Comparison of ENCODE assay signal across 22 mouse cellular contexts in genomic region chr2:92514961-92515360, GRCm38 (mm10). TPM values are rescaled to one million over a fixed set of nuclear protein-coding genes. Genes with fewer than 3 reads are reported as not detected.
DNase-seq lines count a peak whose midpoint lies in the region; ATAC-seq and TF ChIP-seq lines count a peak whose summit lies in the region.
"Had no signal": no experiment of that assay in that cellular context is flagged by ENCODE, and none has a peak within 500 bp of the region (broad histone marks: within the 10 kb centered on the region; RNA-seq: fewer than 3 reads in every experiment).

No protein-coding gene starts in this region.

- 60% methylated on average over 6 of the region's 6 CpGs for WGBS in forebrain, embryonic 10.5 days
- 60% methylated on average over 6 of the region's 6 CpGs for WGBS in forebrain, embryonic 13.5 days
- WGBS in kidney, postnatal 0 days: 28% methylated on average over 6 of the region's 6 CpGs
- WGBS in kidney, embryonic 16.5 days: 29% methylated on average over 6 of the region's 6 CpGs
- 58% methylated on average over 6 of the region's 6 CpGs for WGBS in neural tube, embryonic 15.5 days

- H3K27ac ChIP-seq in forebrain, embryonic 10.5 days: no peak overlapping the region
- H3K27ac ChIP-seq in forebrain, embryonic 13.5 days: no peak overlapping the region
- no peak overlapping the region for H3K27ac ChIP-seq in kidney, postnatal 0 days
- no peak overlapping the region for H3K27ac ChIP-seq in kidney, embryonic 16.5 days (ENCODE audit: low read length)
- H3K27ac ChIP-seq in neural tube, embryonic 15.5 days (replicated peaks): no peak overlapping the region
- H3K27ac ChIP-seq: embryonic facial prominence, embryonic 13.5 days; heart, adult 2 months; heart, embryonic 13.5 days; hindbrain, embryonic 12.5 days; hindbrain, postnatal 0 days had no signal

- no peak for TF ChIP-seq CTCF in kidney, postnatal 0 days (IDR thresholded peaks at IDR 0.05; ENCODE audit: low read depth)

- no peak overlapping the region for H3K9ac ChIP-seq in forebrain, embryonic 13.5 days
- no peak overlapping the region for H3K9ac ChIP-seq in kidney, postnatal 0 days (ENCODE audit: low read depth, low read length)
- H3K9ac ChIP-seq in kidney, embryonic 16.5 days (replicated peaks; ENCODE audit: low read length): no peak overlapping the region
- no peak overlapping the region for H3K9ac ChIP-seq in neural tube, embryonic 15.5 days (replicated peaks)
- H3K9ac ChIP-seq: embryonic facial prominence, embryonic 13.5 days; heart, embryonic 13.5 days; hindbrain, embryonic 12.5 days had no signal

- DNase-seq in forebrain, embryonic 10.5 days (ENCODE audit: extremely low spot score, low spot score): peak; percentile 7
- peak; percentile 25 for DNase-seq in kidney, postnatal 0 days (ENCODE audit: low spot score)
- DNase-seq in neural tube, embryonic 10.5 days (ENCODE audit: extremely low spot score, low spot score): peak; percentile 7
- DNase-seq in right cerebral cortex, postnatal 25 days: no peak
- DNase-seq: adrenal gland, postnatal 10 days; B cell, adult 2 months; cerebellum, adult 11-12 months; cerebellum, adult 9-10 months; cerebellum, postnatal 25 days; gastrocnemius, postnatal 36 days; heart, adult 2 months; heart, postnatal 36 days had no signal

- no peak overlapping the region for H3K4me3 ChIP-seq in forebrain, embryonic 10.5 days
- H3K4me3 ChIP-seq in forebrain, embryonic 13.5 days: no peak overlapping the region
- no peak overlapping the region for H3K4me3 ChIP-seq in kidney, postnatal 0 days (replicated peaks; ENCODE audit: low read depth, low read length)
- no peak overlapping the region for H3K4me3 ChIP-seq in kidney, embryonic 16.5 days (ENCODE audit: low read length)
- H3K4me3 ChIP-seq in neural tube, embryonic 15.5 days (replicated peaks): no peak overlapping the region
- H3K4me3 ChIP-seq: embryonic facial prominence, embryonic 13.5 days; heart, adult 2 months; heart, embryonic 13.5 days; hindbrain, embryonic 12.5 days had no signal

- H3K36me3 ChIP-seq in forebrain, embryonic 10.5 days (replicated peaks): no peaks in the 10 kb centered on the region
- H3K36me3 ChIP-seq in forebrain, embryonic 13.5 days (ENCODE audit: poor library complexity, severe bottlenecking): no peaks in the 10 kb centered on the region
- H3K36me3 ChIP-seq in kidney, postnatal 0 days (ENCODE audit: insufficient read depth, low read length): no peaks in the 10 kb centered on the region
- H3K36me3 ChIP-seq in kidney, embryonic 16.5 days (ENCODE audit: insufficient read depth, low read length): no peaks in the 10 kb centered on the region
- no peaks in the 10 kb centered on the region for H3K36me3 ChIP-seq in neural tube, embryonic 15.5 days
- H3K36me3 ChIP-seq: embryonic facial prominence, embryonic 13.5 days; G1E; heart, embryonic 13.5 days; hindbrain, embryonic 12.5 days had no signal

- ATAC-seq in forebrain, embryonic 13.5 days: no peak
- ATAC-seq in kidney, postnatal 0 days (replicated peaks; ENCODE audit: low FRiP score, low read depth): no peak
- ATAC-seq in kidney, embryonic 16.5 days (ENCODE audit: low FRiP score, low TSS enrichment): no peak
- no peak for ATAC-seq in neural tube, embryonic 15.5 days (ENCODE audit: low FRiP score)
- ATAC-seq: CD4-positive, CD25-positive, alpha-beta regulatory T cell, adult 4 months; forebrain, embryonic 14.5 days; hindbrain, postnatal 0 days had no signal

- peaks cover 4% of the 10 kb centered on the region; the same call in 1 of the 2 replicates for H3K9me3 ChIP-seq in forebrain, embryonic 10.5 days
- H3K9me3 ChIP-seq in forebrain, embryonic 13.5 days (replicated peaks): no peaks in the 10 kb centered on the region; the same call in 1 of the 2 replicates
- H3K9me3 ChIP-seq in kidney, postnatal 0 days (replicated peaks; ENCODE audit: low read length): no peaks in the 10 kb centered on the region
- H3K9me3 ChIP-seq in kidney, embryonic 16.5 days (ENCODE audit: low read length): no peaks in the 10 kb centered on the region
- no peaks in the 10 kb centered on the region for H3K9me3 ChIP-seq in neural tube, embryonic 15.5 days (replicated peaks)
- H3K9me3 ChIP-seq: embryonic facial prominence, embryonic 13.5 days; G1E had no signal

- H3K27me3 ChIP-seq in forebrain, embryonic 10.5 days (ENCODE audit: poor library complexity, severe bottlenecking): no peaks in the 10 kb centered on the region
- no peaks in the 10 kb centered on the region for H3K27me3 ChIP-seq in forebrain, embryonic 13.5 days
- no peaks in the 10 kb centered on the region for H3K27me3 ChIP-seq in kidney, postnatal 0 days (ENCODE audit: insufficient read depth, low read length)
- no peaks in the 10 kb centered on the region for H3K27me3 ChIP-seq in kidney, embryonic 16.5 days (ENCODE audit: insufficient read depth, low read length)
- H3K27me3 ChIP-seq in neural tube, embryonic 15.5 days (replicated peaks): no peaks in the 10 kb centered on the region
- H3K27me3 ChIP-seq: embryonic facial prominence, embryonic 13.5 days; heart, embryonic 13.5 days; hindbrain, embryonic 12.5 days had no signal

- 0 out of 2 replicates have a peak, but pooled peaks cover 2% of the 10 kb centered on the region for H3K4me1 ChIP-seq in forebrain, embryonic 10.5 days
- no peaks in the 10 kb centered on the region for H3K4me1 ChIP-seq in forebrain, embryonic 13.5 days
- H3K4me1 ChIP-seq in kidney, postnatal 0 days (replicated peaks; ENCODE audit: insufficient read depth, low read length): no peaks in the 10 kb centered on the region
- 0 out of 2 replicates have a peak, but pooled peaks cover 5% of the 10 kb centered on the region for H3K4me1 ChIP-seq in kidney, embryonic 16.5 days (ENCODE audit: insufficient read depth, low read length)
- no peaks in the 10 kb centered on the region for H3K4me1 ChIP-seq in neural tube, embryonic 15.5 days
- H3K4me1 ChIP-seq: heart, embryonic 13.5 days; hindbrain, embryonic 12.5 days had no signal

- H3K4me2 ChIP-seq in forebrain, embryonic 13.5 days: no peak overlapping the region
- H3K4me2 ChIP-seq in kidney, postnatal 0 days (ENCODE audit: low read length): no peak overlapping the region
- no peak overlapping the region for H3K4me2 ChIP-seq in kidney, embryonic 16.5 days (replicated peaks; ENCODE audit: low read depth, low read length)
- H3K4me2 ChIP-seq in neural tube, embryonic 15.5 days: no peak overlapping the region
- H3K4me2 ChIP-seq: embryonic facial prominence, embryonic 13.5 days; heart, embryonic 13.5 days; hindbrain, embryonic 12.5 days had no signal

RNA-seq across cellular contexts. Expression of gene Slc35c1, which starts 54.6 kb away (rescaled TPM):
- 14.2 and 14.4 TPM in 2 replicates for polyA plus RNA-seq in forebrain, embryonic 10.5 days (2016; fragmentation: Nextera tagmentation; extraction: Ambion mirVana)
- 6.7 and 9.0 TPM in 2 replicates for polyA plus RNA-seq in forebrain, embryonic 13.5 days (2015; fragmentation: Nextera tagmentation; extraction: Ambion mirVana)
- polyA plus RNA-seq in kidney, postnatal 0 days (2015; fragmentation: Nextera tagmentation; extraction: Ambion mirVana): 14.8 and 15.5 TPM in 2 replicates
- polyA plus RNA-seq in kidney, embryonic 16.5 days (2015; fragmentation: Nextera tagmentation; extraction: Ambion mirVana): 20.7 and 21.6 TPM in 2 replicates
- 16.6 and 22.1 TPM in 2 replicates for polyA plus RNA-seq in neural tube, embryonic 15.5 days (2015; fragmentation: Nextera tagmentation; extraction: Ambion mirVana)
